Mouse (Mus musculus) frontal cortex, postnatal 10 days (tissue): ENCODE measurements at regions not wholly inside any gene's neighbourhood (a gene's known extent, or its start where the extent isn't known, plus 50 kb on each side); places are given as distances from the start of the nearest gene placed in this dataset.

Experiments
- DNase-seq, 2 experiments: peaks; one replicate each; pipeline ENCODE4 v3.0.0; 2022; ENCODE audit warnings: low spot score in 2 of 2, mixed read lengths in 1 of 2

DNA sequence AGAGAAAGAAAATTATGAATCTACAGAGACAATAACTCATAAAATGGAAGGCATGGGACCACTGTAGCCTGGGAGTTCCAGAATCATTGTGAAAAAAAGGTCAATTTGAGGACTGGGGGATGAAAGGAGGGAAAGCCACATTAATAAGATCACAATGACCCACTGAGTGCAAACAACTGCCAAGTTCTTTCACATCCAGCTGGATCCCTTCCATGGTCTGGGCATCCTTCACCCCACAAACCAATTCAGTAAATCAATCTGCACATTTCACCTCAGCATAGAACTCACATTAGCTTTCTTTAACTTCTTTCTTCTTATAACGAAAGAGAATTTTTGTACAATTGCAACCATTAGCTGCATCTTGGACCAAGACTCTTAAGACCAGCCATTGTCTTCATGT, 169.4 kb downstream of the Gm19410 start:
- no peak for DNase-seq

GRCm38 (mm10) chr8:35939199-35939598, 173.6 kb downstream of the Gm19410 start:
- no peak for DNase-seq

GRCm38 (mm10) chr8:35942515-35942914, 176.9 kb downstream of the Gm19410 start:
- no peak for DNase-seq

GRCm38 (mm10) chr8:35943686-35944085, 178.1 kb downstream of the Gm19410 start:
- DNase-seq, result no peak

DNA sequence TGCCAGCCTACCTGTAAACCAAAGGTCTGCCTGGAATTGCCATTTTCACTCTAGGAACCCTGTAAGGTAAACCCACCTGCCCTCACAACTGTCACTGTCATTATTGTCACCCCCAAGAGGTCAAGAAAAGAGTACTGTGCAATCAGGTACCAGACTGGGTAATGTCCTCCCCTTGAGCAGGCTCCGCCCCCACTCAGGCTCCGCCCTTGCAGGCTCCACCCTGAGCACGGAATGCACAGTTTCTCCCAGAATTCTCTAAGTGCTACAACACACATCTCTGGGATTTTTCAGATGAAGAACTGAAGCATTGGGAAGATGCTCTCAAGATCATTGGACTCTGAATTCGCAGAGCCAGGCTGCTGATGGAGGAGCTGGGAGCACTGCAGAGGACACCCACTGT, 178.9 kb downstream of the Gm19410 start:
- no peak for DNase-seq

DNA sequence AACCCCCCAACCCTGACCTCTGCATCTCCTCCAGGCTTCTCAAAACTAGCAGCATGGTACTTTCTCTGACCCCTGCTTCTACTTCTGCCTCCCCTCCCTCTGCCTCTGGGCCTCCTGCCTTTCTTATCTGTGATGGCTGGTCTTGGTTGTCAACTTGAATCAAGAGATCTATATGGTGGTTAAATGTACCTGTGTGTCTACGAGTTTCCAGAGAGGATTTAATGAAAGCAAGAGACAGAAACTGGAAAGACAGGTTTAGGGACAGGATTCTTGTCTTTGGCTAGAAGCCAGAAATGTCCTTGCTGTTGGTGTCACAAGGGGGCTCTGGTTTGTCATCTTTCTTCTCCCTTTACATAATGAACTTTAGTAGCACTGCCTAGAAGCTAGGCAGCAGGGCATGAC, 180.9 kb downstream of the Gm19410 start:
- no peak for DNase-seq

DNA sequence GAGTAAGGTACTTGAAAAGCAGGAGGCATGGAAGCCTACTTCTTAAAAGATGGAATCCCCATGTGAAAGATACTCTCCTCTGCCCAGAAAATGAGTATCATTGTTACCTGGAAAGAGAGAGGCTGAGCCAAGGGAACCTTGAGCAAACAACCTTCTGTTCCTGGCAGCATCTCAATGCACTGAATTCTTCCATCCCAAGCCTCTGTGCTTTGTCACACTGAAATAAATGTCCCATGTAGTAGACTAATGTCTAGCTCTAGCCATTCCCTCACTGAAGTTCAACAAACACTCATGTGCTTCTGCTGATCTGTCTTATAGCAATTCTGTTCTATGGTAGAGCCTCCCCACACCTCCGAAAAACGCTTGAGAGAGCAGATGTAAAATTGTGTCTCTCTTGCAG, 182.6 kb downstream of the Gm19410 start:
- DNase-seq, result no peak

GRCm38 (mm10) chr8:35948751-35949183, 183.2 kb downstream of the Gm19410 start:
- DNase-seq, result no peak

DNA sequence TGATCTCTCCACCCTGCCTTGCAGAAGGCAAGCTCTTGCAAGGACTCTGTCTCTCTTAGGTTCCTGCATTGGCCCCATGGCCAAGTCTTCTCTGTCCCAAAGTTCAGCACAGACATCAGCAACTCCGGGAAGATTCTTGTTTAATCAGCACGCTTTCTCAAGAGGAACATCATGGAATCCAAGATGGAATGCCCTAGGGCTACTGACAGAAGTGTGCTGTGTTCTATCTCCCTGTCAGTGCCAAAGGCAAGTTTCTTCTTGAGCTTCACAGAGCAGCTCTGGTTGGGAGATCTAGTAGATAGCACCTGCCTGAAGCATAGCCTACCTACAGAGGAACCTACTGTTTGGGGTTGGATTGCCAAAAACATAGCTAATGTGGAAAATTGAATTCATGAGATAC, 189.9 kb downstream of the Gm19410 start:
- no peak for DNase-seq

GRCm38 (mm10) chr8:35956319-35956718, 190.7 kb downstream of the Gm19410 start:
- DNase-seq, result no peak

GRCm38 (mm10) chr8:35959201-35959600, 193.6 kb downstream of the Gm19410 start:
- no peak for DNase-seq

DNA sequence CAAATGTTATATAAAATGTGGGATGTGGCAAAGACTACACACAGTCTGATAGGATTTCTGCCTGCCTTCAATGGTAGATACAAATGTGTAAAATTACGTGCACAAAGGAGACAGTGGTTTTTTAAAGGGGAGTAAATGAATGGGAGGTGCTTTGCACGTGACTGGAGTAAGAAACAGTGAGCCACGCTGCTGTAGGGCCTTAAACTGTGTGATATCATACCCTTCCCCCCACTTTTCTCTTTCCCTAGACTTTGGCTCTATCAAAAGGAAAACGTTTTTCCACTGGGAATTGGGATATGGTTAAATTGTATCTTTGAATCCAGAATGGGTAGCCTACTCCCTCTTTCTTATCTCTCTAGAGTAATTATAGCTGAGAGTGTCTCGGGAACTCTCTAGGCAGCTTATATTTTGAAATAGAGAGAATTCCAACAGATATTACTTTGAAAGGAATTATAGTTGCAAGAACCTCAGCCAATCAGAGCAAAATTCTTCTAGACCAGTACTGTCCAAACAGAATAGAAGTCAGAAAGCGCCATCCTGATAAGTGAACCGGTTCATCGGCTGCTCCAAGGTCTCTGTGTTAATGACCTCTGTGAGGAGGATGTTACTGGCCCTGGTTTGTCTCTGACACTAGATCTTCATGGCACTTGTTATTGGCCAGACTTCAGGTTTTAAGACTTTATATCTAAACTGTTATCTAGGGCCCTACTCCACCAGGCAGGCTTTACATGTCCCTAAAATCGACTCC, 195.5 kb downstream of the Gm19410 start:
- DNase-seq, result no peak

DNA sequence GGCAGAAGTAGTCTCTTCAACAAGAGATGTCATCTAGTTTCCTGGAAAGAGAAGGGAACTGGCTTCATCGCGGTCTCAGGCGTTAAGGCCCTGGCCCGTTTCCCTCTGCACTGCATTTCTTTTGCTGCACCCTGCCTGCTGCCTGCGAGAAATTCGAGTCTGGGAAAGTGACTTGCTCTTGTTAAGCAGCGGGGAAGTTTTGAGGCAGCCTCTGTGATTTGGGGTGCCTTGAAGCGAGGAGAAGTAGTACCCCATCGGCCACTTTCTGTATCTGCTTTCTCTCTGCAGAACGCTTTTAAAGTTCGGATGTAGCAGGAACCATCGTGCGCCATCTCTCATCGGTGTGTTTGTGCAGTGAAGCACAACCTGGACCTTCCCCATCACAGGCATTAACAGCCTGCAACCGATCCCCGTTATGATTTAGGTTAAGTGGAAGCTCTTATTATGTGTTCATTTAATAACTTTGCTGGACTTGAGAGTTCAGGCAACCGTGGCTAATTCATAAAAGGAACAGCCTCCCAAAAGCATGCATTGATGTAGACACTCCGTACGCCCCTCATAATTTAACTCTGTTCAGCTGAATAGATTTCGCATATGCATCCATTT, 196.1 kb downstream of the Gm19410 start:
- no peak for DNase-seq

DNA sequence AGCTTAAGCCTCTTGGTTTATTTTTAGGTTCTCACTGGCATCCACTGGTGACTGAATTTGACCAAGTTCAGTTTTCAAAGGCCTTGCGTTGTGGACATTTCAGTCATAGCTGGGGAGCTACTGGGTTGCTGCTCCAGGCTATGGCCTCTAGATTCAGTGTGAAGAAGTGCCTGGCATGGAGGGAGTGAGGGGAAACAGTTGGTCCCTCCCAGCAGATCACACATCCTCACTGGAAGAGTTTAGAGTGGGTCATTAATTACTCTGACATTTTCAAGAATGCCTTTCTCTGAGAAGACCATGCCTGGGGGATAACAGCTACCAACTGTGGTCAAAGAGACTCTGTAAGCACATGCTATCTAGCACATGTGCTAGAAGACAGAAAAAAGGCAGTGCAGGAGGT, 199.3 kb downstream of the Gm19410 start:
- no peak for DNase-seq

GRCm38 (mm10) chr8:35968341-35968740, 202.8 kb downstream of the Gm19410 start:
- no peak for DNase-seq

GRCm38 (mm10) chr8:35971082-35971481, 205.5 kb downstream of the Gm19410 start:
- no peak for DNase-seq

- no peak for DNase-seq
Measured at GRCm38 (mm10) chr8:35974323-35975029, 208.9 kb downstream of the Gm19410 start.

DNA sequence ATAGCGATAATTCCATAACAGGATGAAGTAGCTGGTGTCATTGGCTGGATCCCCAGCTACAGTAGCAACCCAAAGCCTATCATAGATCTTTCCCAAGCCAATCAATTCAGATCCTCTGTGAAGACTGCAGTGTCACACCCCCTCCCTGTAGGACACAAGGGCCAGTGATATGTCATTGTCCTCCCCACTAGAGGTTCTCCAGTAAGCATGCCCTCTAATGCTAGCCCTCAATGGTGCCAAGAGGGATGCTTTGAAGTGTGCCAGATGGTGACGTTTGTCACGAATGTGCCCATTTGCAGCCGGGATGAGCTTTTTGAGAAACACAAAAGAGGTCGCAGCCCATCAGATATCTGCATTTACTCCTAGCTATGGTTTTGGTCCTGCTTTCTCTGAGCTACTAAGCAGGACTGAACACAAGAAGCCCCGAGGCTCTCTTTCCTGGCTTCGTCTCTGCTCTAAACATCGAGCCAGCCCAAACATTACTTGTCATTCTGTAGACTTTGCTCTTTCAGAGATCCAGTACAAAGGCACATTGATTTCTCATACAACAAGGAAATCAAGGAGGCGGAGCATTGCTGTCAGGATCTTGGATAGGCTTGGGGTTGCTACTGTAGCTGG, 214.2 kb downstream of the Gm19410 start:
- no peak for DNase-seq

DNA sequence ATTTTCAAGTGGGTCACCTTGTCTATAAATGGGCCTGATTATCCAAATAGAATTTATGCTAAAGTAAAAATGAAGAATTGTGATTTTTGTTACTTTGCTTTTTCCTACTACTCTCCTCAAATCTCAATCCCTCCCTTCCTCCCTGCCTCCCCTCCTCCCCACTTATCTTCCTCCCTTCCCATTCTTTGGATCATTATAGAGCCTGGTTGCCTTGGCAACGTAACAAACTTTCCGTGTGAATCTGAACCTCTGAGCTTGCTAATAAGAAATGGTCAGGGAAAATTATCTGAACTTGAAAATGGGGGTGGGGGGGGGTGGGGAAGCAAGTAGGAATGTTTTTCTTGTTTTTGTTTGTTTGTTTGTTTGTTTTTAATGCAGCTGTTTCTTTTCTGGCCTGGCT, 217.5 kb downstream of the Gm19410 start:
- DNase-seq, result no peak

GRCm38 (mm10) chr8:35985152-35985689, 219.6 kb downstream of the Gm19410 start:
- DNase-seq, result no peak

GRCm38 (mm10) chr8:35987327-35987726, 221.7 kb downstream of the Gm19410 start:
- no peak for DNase-seq

- DNase-seq, result no peak
Measured at GRCm38 (mm10) chr8:35991013-35991412, 225.4 kb downstream of the Gm19410 start.
